Mouse (Mus musculus) heart, postnatal 0 days (tissue): Measurements from ENCODE around the gene Aco2. TPM values are rescaled to one million over a fixed set of nuclear protein-coding genes. Genes with fewer than 3 reads are reported as not detected.
A peak's percentile ranks its signal among the peaks of the same experiment; 100 is the strongest.

Source experiments
- ATAC-seq: fragments of 200-750 bp; cut with Nextera tagmentation; 2 replicates; pipeline ENCODE4 v1.8.0; 2017; ENCODE audit warnings: low read depth, moderate number of reproducible peaks, moderate library complexity; ENCODE audit not compliant: insufficient read depth
- DNase-seq: peaks from one replicate; pipeline ENCODE4 v3.0.0-alpha.2; 2016; ENCODE audit warnings: low spot score
- H3K27ac ChIP-seq: fragments of 300-500 bp; sonication (generic); 2 replicates; pipeline ENCODE4 v1.5.1; 2014; ENCODE audit warnings: low read depth, mild to moderate bottlenecking
- H3K27me3 ChIP-seq: fragments of 300-500 bp; sonication (generic); 2 replicates; pipeline ENCODE4 v1.6.1; 2014; ENCODE audit warnings: low read length, mixed read lengths; ENCODE audit not compliant: control insufficient read depth, insufficient read depth
- H3K36me3 ChIP-seq: fragments of 300-500 bp; sonication (generic); replicated peaks from 2 replicates; pipeline ENCODE4 v1.6.1; 2014; ENCODE audit warnings: low read length, mixed read lengths; ENCODE audit not compliant: control insufficient read depth, insufficient read depth
- H3K4me1 ChIP-seq: fragments of 300-500 bp; sonication (generic); 2 replicates; pipeline ENCODE4 v1.6.1; 2014; ENCODE audit warnings: antibody characterized with exemption; ENCODE audit not compliant: control insufficient read depth, insufficient read depth
- H3K4me2 ChIP-seq: fragments of 300-500 bp; sonication (generic); 2 replicates; pipeline ENCODE4 v1.6.1; 2014; ENCODE audit warnings: low read depth, mild to moderate bottlenecking, low read length, moderate library complexity
- H3K4me3 ChIP-seq: fragments of 300-500 bp; sonication (generic); 2 replicates; pipeline ENCODE4 v1.5.1; 2014; ENCODE audit warnings: low read depth, low read length
- H3K9ac ChIP-seq: fragments of 300-500 bp; sonication (generic); replicated peaks from 2 replicates; pipeline ENCODE4 v1.6.1; 2014; ENCODE audit warnings: low read depth, low read length, mixed read lengths
- H3K9me3 ChIP-seq: fragments of 300-500 bp; sonication (generic); replicated peaks from 2 replicates; pipeline ENCODE4 v1.6.1; 2016; ENCODE audit warnings: low read length; ENCODE audit not compliant: control insufficient read depth
- CTCF ChIP-seq: IDR thresholded peaks from 2 replicates; pipeline ENCODE4 v1.5.1; 2016; ENCODE audit warnings: antibody characterized with exemption, control low read depth, low read depth
- EP300 ChIP-seq: IDR thresholded peaks from 2 replicates; pipeline ENCODE4 v1.6.1; 2016; ENCODE audit warnings: antibody characterized with exemption, low read depth
- WGBS: fragments of 180-500 bp; shearing (Covaris S2); extraction: QIAGEN DNeasy Blood & Tissue Kit; methylation state at CpG from one replicate; pipeline ENCODE4 v1.1.7; 2014; 5-methylcytosine and 5-hydroxymethylcytosine counted together
- polyA plus RNA-seq: library from polyadenylated mRNA; unstranded; fragments of >200 nt; fragmentation: Nextera tagmentation; extraction: Ambion mirVana; gene quantifications from 2 replicates; pipeline ENCODE4 v1.2.1, GENCODE M21; 2015
- total RNA-seq: library from RNA; depleted of rRNA; stranded (reverse); fragments of >200 nt; gene quantifications from 2 replicates; pipeline ENCODE4 v1.2.3, GENCODE M21; 2014; ENCODE audit warnings: low replicate concordance

Gene Aco2
- total and polyA plus RNA-seq, 2 experiments from 2014 or later: 1,040 to 2,039 TPM

DNA sequence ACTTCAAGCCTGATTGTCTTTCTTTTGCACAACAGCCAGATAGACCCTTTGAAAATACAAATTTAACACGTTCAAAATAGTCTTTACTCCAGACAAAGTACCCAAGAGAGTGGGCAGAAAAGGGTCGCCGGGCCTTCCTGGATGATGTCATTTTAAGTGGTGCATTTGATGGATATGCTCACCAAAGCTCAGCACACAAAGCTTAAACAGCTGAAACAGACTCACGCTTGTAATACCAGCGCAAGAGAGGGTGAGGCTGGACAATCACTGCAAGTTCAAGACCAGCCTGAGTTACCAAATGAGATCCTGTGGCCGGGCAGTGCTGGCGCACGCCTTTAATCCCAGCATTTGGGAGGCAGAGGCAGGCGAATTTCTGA lies 54.3 kb downstream of the Aco2 start:
- Histone ChIP-seq H3K4me2 (0 out of 2 replicates have a peak overlapping the region, but pooled peaks have one; percentile 9), H3K27me3 (no peaks in the 10 kb centered on the region), H3K4me3 (no peak overlapping the region), H3K9me3 (no peaks in the 10 kb centered on the region), H3K36me3 (no peaks in the 10 kb centered on the region), H3K9ac (no peak overlapping the region), H3K4me1 (peaks cover 10% of the 10 kb centered on the region), H3K27ac (no peak overlapping the region)
- WGBS: 37% methylated on average over 9 of the region's 9 CpGs
- ATAC-seq: no peak
- TF ChIP-seq CTCF: no peak
- no peak for TF ChIP-seq EP300
- no peak for DNase-seq

DNA sequence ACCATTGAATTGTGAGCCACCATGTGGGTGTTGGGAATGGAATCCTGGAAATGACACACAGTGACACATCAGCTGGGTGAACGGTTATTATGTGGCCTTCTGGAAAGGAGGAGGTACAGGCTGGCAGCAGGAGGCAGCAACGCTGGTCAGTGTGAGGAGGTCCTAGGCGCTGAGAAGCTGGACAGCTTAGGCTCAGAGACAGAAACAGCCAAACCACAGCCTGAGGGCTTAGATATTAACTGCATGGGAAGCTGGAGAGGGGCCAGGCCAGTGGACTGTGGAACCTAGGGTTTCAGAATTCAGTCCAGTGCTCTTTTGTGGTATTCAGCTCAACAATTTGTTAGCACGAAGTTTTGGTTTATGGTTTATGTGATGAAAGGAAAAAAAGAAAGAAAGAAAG lies 55.6 kb downstream of the Aco2 start:
- H3K9ac ChIP-seq: no peak overlapping the region
- H3K27ac ChIP-seq: peak overlapping the region; percentile 38; the same call in 1 of the 2 replicates
- H3K9me3 ChIP-seq: no peaks in the 10 kb centered on the region
- TF ChIP-seq EP300 (no peak), CTCF (no peak)
- no peaks in the 10 kb centered on the region for H3K27me3 ChIP-seq
- no peak overlapping the region for H3K4me3 ChIP-seq
- peaks cover 10% of the 10 kb centered on the region for H3K4me1 ChIP-seq
- H3K4me2 ChIP-seq: no peak overlapping the region
- DNase-seq: no peak
- H3K36me3 ChIP-seq: no peaks in the 10 kb centered on the region
- no peak for ATAC-seq
- 37% methylated on average over 4 of the region's 4 CpGs for WGBS

DNA sequence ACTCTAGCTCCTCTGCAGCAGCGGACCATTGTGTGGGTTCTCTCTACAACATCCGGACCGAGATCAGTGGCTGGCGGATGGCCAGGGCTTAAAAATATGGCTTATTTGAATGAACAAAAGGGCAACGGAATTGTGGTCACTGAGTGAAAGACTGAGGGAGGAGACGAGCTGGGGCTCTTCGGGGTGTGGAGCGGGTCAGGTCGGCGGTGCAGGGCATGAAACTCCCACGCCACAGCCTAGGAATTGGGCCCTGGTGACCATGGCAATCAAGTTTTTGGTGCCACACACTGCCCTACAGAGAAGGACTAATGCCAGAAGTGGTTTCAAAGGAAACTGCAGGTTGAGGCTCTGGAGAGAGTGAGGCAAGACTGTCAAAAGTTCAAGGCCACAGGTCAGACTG lies 56.2 kb downstream of the Aco2 start:
- DNase-seq (no peak), ATAC-seq (no peak)
- Histone ChIP-seq H3K4me3 (no peak overlapping the region), H3K9me3 (no peaks in the 10 kb centered on the region), H3K4me2 (peak overlapping the region; percentile 30; the same call in 1 of the 2 replicates), H3K9ac (no peak overlapping the region), H3K36me3 (no peaks in the 10 kb centered on the region), H3K27me3 (no peaks in the 10 kb centered on the region), H3K4me1 (peaks cover 10% of the 10 kb centered on the region), H3K27ac (0 out of 2 replicates have a peak overlapping the region, but pooled peaks have one; percentile 1)
- TF ChIP-seq EP300 (no peak), CTCF (no peak)
- 42% methylated on average over 11 of the region's 11 CpGs for WGBS

DNA sequence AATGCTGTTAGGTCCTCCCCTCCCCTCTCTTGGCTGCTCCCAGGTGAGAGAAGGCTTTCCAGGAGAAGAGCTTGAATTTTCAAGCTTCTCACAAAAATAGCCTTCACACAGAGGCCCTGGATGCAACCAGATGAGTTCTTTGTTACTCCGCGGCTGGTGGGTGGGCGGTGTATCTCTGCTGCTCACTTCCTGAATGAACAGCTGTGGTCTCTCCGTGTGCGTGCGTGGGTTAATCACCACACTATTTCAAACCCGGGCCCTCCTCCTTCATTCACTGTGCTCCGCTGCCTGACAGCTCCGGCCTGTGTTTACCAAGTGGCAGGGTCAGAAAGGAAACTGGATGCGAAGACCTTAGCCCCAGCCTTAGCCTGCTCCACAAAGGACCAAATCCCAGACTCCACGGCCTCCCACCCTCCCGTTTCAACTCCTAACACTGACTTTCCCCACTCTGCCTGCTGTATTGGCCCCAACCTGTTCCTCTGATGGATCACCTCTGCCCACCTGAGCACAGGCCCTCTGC lies 60.9 kb downstream of the Aco2 start:
- peaks cover 13% of the 10 kb centered on the region; the same call in 1 of the 2 replicates for H3K4me1 ChIP-seq
- no peak for DNase-seq
- H3K9me3 ChIP-seq: no peaks in the 10 kb centered on the region
- no peak for ATAC-seq
- no peaks in the 10 kb centered on the region for H3K36me3 ChIP-seq
- no peak for TF ChIP-seq EP300
- TF ChIP-seq CTCF: no peak
- H3K27ac ChIP-seq: no peak overlapping the region
- H3K4me3 ChIP-seq: no peak overlapping the region
- no peak overlapping the region for H3K9ac ChIP-seq
- H3K4me2 ChIP-seq: no peak overlapping the region
- no peaks in the 10 kb centered on the region for H3K27me3 ChIP-seq
- 40% methylated on average over 12 of the region's 12 CpGs for WGBS

DNA sequence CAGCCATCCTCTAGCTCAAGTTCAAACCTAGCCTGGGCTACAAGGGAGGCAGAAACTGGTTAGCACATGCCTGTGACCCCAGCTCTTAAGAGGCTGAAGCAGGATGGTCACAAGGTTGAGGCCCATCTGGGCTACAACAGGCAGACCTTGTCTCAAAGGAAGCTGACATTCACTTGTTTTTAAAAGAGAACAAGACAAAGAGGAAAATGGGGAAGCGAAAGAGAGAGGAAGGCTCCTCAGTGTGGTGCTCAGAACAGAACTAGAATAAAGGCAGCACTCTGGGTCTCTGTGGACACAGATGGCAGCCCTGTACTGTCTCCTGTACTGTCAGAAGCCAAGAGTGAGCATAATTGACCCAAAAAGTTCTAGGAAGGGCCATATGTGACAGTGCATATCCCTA lies 61.9 kb downstream of the Aco2 start:
- Histone ChIP-seq H3K4me3 (no peak overlapping the region), H3K9ac (no peak overlapping the region), H3K4me2 (no peak overlapping the region), H3K4me1 (peaks cover 14% of the 10 kb centered on the region; the same call in 1 of the 2 replicates), H3K36me3 (no peaks in the 10 kb centered on the region), H3K27ac (no peak overlapping the region), H3K9me3 (no peaks in the 10 kb centered on the region), H3K27me3 (no peaks in the 10 kb centered on the region)
- TF ChIP-seq CTCF: no peak
- TF ChIP-seq EP300: no peak
- ATAC-seq: no peak
- DNase-seq: no peak
- 95% methylated on average over 1 of the region's 1 CpGs for WGBS
